Mouse (Mus musculus): ENCODE measurements around the gene Rhox2e.
"Not testable (repeated sequence)": the region's sequence is repeated elsewhere in the genome, so short reads cannot be mapped to it uniquely, and the experiment has no call there.

The Rhox2e gene

GRCm38 (mm10) chrX:37530152-37530551, at the start of gene Rhox2e:
TSS of gene Rhox2e (plus strand) at chrX:37530452.
- in situ Hi-C loops (cut with MboI, MseI) = not testable (repeated sequence)

DNA sequence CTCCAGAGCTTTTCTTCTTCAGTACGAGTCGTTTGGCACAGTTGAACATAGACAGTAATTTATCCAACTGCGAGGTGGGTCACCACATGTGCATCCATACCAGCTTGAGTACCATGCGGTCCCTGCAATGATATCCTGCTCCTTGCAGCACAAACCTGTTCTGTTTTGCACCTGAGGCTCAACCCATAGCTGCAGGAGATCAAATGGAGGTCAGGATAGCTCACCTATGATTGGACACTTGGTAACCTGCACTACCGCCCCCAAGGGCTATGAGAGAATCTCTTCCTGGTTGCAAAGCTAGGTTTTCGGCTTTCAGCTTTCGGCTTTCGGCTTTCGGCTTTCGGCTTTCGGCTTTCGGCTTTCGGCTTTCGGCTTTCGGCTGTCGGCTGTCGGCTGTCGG, 16.2 kb upstream of the Rhox2e start, which contains the start of gene Rhox4d:
Rhox4d (plus strand) TSS at position 301 of the 400 bp plus-strand sequence.
- in situ Hi-C loops (cut with MboI, MseI) = not testable (repeated sequence)

- in situ Hi-C loops (cut with MboI, MseI) = loop anchor here (5.0 kb wide), 3 partner anchors 36 to 289 kb away; partner anchors contain the start of gene Rhox3c (in 1 of the 2)
Measured at GRCm38 (mm10) chrX:37541719-37542118, 11.5 kb downstream of the Rhox2e start, which contains the start of gene Rhox3e. TSS of gene Rhox3e (plus strand) at chrX:37542019.

- in situ Hi-C loops (cut with MboI, MseI) = loop anchor here in 1 of 2 experiments (25.0 kb wide), 1 partner anchor 255 kb away; the partner anchor contains the start of gene Rhox5
Measured at GRCm38 (mm10) chrX:37557112-37557511, 26.9 kb downstream of the Rhox2e start, which contains the start of gene Rhox4e. TSS of gene Rhox4e (plus strand) at chrX:37557412.

GRCm38 (mm10) chrX:37571105-37571504, 40.9 kb downstream of the Rhox2e start, which contains the start of gene Rhox2f:
TSS of gene Rhox2f (plus strand) at chrX:37571405.
- in situ Hi-C loops (cut with MboI, MseI) = loop anchor here (5.0 to 25.0 kb wide), 4 partner anchors 119 to 324 kb away; partner anchors contain the start of genes Rhox2c (in 2 of the 2), Rhox2b (in 1 of the 2), Rhox3a (in 1 of the 2) and Rhox5 (in 1 of the 2)

- in situ Hi-C loops (cut with MboI, MseI) = loop anchor here (5.0 to 25.0 kb wide), 4 partner anchors 120 to 325 kb away; partner anchors contain the start of genes Rhox2c (in 2 of the 2), Rhox2b (in 1 of the 2), Rhox3a (in 1 of the 2) and Rhox5 (in 1 of the 2)
Measured at GRCm38 (mm10) chrX:37572638-37573037, 42.4 kb downstream of the Rhox2e start.

DNA sequence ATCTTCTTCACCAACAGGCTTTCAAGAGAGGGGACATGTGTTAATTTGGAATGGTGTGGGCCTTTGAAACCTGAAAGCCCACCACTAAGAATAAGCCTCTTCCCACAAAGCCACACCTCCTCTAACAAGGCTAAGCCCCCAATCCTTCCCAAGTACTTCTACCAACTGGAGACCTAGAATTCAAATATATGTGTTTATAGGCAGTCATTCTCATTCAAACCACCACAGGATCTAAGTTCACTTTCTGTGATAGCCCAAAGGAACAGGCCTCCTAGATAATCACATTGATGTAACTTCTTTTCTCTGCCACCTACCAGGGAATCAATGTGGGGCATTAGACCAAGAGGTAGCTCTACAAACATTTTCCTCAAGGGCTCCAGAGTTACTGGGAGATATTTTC, 50.4 kb downstream of the Rhox2e start, which contains the start of gene Rhox3f:
Rhox3f (plus strand) TSS at position 301 of the 400 bp plus-strand sequence.
- in situ Hi-C loops (cut with MboI, MseI) = not testable (repeated sequence)

All from T-helper 17 cell (primary cell).